Mouse (Mus musculus): ENCODE data around the gene 4931406C07Rik. TPM values are rescaled to one million over a fixed set of nuclear protein-coding genes. Genes with fewer than 3 reads are reported as not detected.

The 4931406C07Rik gene
- polyA plus RNA-seq, 1 experiment from 2014 or later = 5.7 TPM

GRCm38 (mm10) chr9:15287846-15288245 is 18.4 kb downstream of the 4931406C07Rik start:
- 49% methylated on average over 6 of the region's 6 CpGs for WGBS
- H3K27ac ChIP-seq (replicated peaks; ENCODE audit: low read depth, low read length) = no peak overlapping the region
- H3K4me1 ChIP-seq (ENCODE audit: control insufficient read depth, insufficient read depth, low read length) = no peaks in the 10 kb centered on the region
- no peak overlapping the region for H3K9ac ChIP-seq (replicated peaks; ENCODE audit: low read length)
- no peak overlapping the region for H3K4me2 ChIP-seq (ENCODE audit: low read depth, low read length)
- ATAC-seq (replicated peaks; ENCODE audit: insufficient number of reproducible peaks, low FRiP score, low TSS enrichment, low read depth) (no peak), DNase-seq (ENCODE audit: low spot score) (no peak)
- H3K4me3 ChIP-seq (ENCODE audit: low read depth, low read length) = no peak overlapping the region
- H3K9me3 ChIP-seq (replicated peaks; ENCODE audit: control insufficient read depth, low read length) = no peaks in the 10 kb centered on the region
- H3K27me3 ChIP-seq (ENCODE audit: control insufficient read depth, insufficient read depth, low read length) = no peaks in the 10 kb centered on the region
- no peaks in the 10 kb centered on the region for H3K36me3 ChIP-seq (replicated peaks; ENCODE audit: control insufficient read depth, insufficient read depth, low read depth, low read length)

GRCm38 (mm10) chr9:15285443-15285842 is 20.8 kb downstream of the 4931406C07Rik start:
- Histone ChIP-seq H3K27me3 (ENCODE audit: control insufficient read depth, insufficient read depth, low read length) (no peaks in the 10 kb centered on the region), H3K27ac (replicated peaks; ENCODE audit: low read depth, low read length) (no peak overlapping the region), H3K9me3 (replicated peaks; ENCODE audit: control insufficient read depth, low read length) (no peaks in the 10 kb centered on the region), H3K36me3 (replicated peaks; ENCODE audit: control insufficient read depth, insufficient read depth, low read depth, low read length) (no peaks in the 10 kb centered on the region), H3K4me2 (ENCODE audit: low read depth, low read length) (no peak overlapping the region), H3K4me1 (ENCODE audit: control insufficient read depth, insufficient read depth, low read length) (no peaks in the 10 kb centered on the region), H3K4me3 (ENCODE audit: low read depth, low read length) (no peak overlapping the region), H3K9ac (replicated peaks; ENCODE audit: low read length) (no peak overlapping the region)
- ATAC-seq (replicated peaks; ENCODE audit: insufficient number of reproducible peaks, low FRiP score, low TSS enrichment, low read depth) (no peak), DNase-seq (ENCODE audit: low spot score) (no peak)
- WGBS = 72% methylated on average over 3 of the region's 3 CpGs

GRCm38 (mm10) chr9:15280491-15280879 is 25.8 kb downstream of the 4931406C07Rik start:
- H3K27me3 ChIP-seq (ENCODE audit: control insufficient read depth, insufficient read depth, low read length) = no peaks in the 10 kb centered on the region
- no peak overlapping the region for H3K27ac ChIP-seq (replicated peaks; ENCODE audit: low read depth, low read length)
- no peaks in the 10 kb centered on the region for H3K9me3 ChIP-seq (replicated peaks; ENCODE audit: control insufficient read depth, low read length)
- H3K4me3 ChIP-seq (ENCODE audit: low read depth, low read length) = peak overlapping the region; percentile 85
- H3K9ac ChIP-seq (replicated peaks; ENCODE audit: low read length) = peak overlapping the region; percentile 94
- WGBS = 47% methylated on average over 5 of the region's 5 CpGs
- no peaks in the 10 kb centered on the region; the same call in 1 of the 2 replicates for H3K36me3 ChIP-seq (replicated peaks; ENCODE audit: control insufficient read depth, insufficient read depth, low read depth, low read length)
- DNase-seq (ENCODE audit: low spot score) (no peak), ATAC-seq (replicated peaks; ENCODE audit: insufficient number of reproducible peaks, low FRiP score, low TSS enrichment, low read depth) (no peak)
- no peaks in the 10 kb centered on the region for H3K4me1 ChIP-seq (ENCODE audit: control insufficient read depth, insufficient read depth, low read length)
- H3K4me2 ChIP-seq (ENCODE audit: low read depth, low read length) = peak overlapping the region; percentile 65

- H3K4me1 ChIP-seq (ENCODE audit: control insufficient read depth, insufficient read depth, low read length) = no peaks in the 10 kb centered on the region
- H3K36me3 ChIP-seq (replicated peaks; ENCODE audit: control insufficient read depth, insufficient read depth, low read depth, low read length) = peaks cover 1% of the 10 kb centered on the region; the same call in 1 of the 2 replicates
- no peaks in the 10 kb centered on the region for H3K27me3 ChIP-seq (ENCODE audit: control insufficient read depth, insufficient read depth, low read length)
- peak within 1 kb of the TSS; percentile 94 for H3K9ac ChIP-seq (replicated peaks; ENCODE audit: low read length)
- peak within 1 kb of the TSS; percentile 85 for H3K4me3 ChIP-seq (ENCODE audit: low read depth, low read length)
- DNase-seq (ENCODE audit: low spot score) (peak; percentile 96), ATAC-seq (replicated peaks; ENCODE audit: insufficient number of reproducible peaks, low FRiP score, low TSS enrichment, low read depth) (peak; percentile 97)
- H3K9me3 ChIP-seq (replicated peaks; ENCODE audit: control insufficient read depth, low read length) = no peaks in the 10 kb centered on the region
- peak within 1 kb of the TSS; percentile 65 for H3K4me2 ChIP-seq (ENCODE audit: low read depth, low read length)
- peak within 1 kb of the TSS; percentile 63; the same call in 1 of the 2 replicates for H3K27ac ChIP-seq (replicated peaks; ENCODE audit: low read depth, low read length)
- WGBS = 2% methylated on average over 52 of the region's 57 CpGs
Measured at GRCm38 (mm10) chr9:15279649-15280490, 26.4 kb downstream of the 4931406C07Rik start, which contains the start of gene Med17. TSS of gene Med17 (minus strand) at chr9:15279931.

GRCm38 (mm10) chr9:15279139-15279648 is 27.1 kb downstream of the 4931406C07Rik start:
- ATAC-seq (replicated peaks; ENCODE audit: insufficient number of reproducible peaks, low FRiP score, low TSS enrichment, low read depth) = peak; percentile 37
- Histone ChIP-seq H3K4me1 (ENCODE audit: control insufficient read depth, insufficient read depth, low read length) (no peaks in the 10 kb centered on the region), H3K27ac (replicated peaks; ENCODE audit: low read depth, low read length) (peak overlapping the region; percentile 63; the same call in 1 of the 2 replicates), H3K36me3 (replicated peaks; ENCODE audit: control insufficient read depth, insufficient read depth, low read depth, low read length) (peaks cover 2% of the 10 kb centered on the region; the same call in 1 of the 2 replicates), H3K4me2 (ENCODE audit: low read depth, low read length) (peak overlapping the region; percentile 55), H3K27me3 (ENCODE audit: control insufficient read depth, insufficient read depth, low read length) (no peaks in the 10 kb centered on the region), H3K9ac (replicated peaks; ENCODE audit: low read length) (peak overlapping the region; percentile 94), H3K9me3 (replicated peaks; ENCODE audit: control insufficient read depth, low read length) (no peaks in the 10 kb centered on the region), H3K4me3 (ENCODE audit: low read depth, low read length) (peak overlapping the region; percentile 85)
- 10% methylated on average over 18 of the region's 19 CpGs for WGBS
- DNase-seq (ENCODE audit: low spot score) = peak; percentile 1

- Histone ChIP-seq H3K4me3 (ENCODE audit: low read depth, low read length) (no peak overlapping the region), H3K4me2 (ENCODE audit: low read depth, low read length) (no peak overlapping the region), H3K27ac (replicated peaks; ENCODE audit: low read depth, low read length) (no peak overlapping the region), H3K36me3 (replicated peaks; ENCODE audit: control insufficient read depth, insufficient read depth, low read depth, low read length) (peaks cover 2% of the 10 kb centered on the region), H3K4me1 (ENCODE audit: control insufficient read depth, insufficient read depth, low read length) (no peaks in the 10 kb centered on the region), H3K9me3 (replicated peaks; ENCODE audit: control insufficient read depth, low read length) (no peaks in the 10 kb centered on the region), H3K9ac (replicated peaks; ENCODE audit: low read length) (no peak overlapping the region), H3K27me3 (ENCODE audit: control insufficient read depth, insufficient read depth, low read length) (no peaks in the 10 kb centered on the region)
- WGBS = 98% methylated on average over 3 of the region's 3 CpGs
- ATAC-seq (replicated peaks; ENCODE audit: insufficient number of reproducible peaks, low FRiP score, low TSS enrichment, low read depth) (no peak), DNase-seq (ENCODE audit: low spot score) (no peak)
Measured at GRCm38 (mm10) chr9:15278343-15278742, 27.9 kb downstream of the 4931406C07Rik start.

- peaks cover 6% of the 10 kb centered on the region for H3K36me3 ChIP-seq (replicated peaks; ENCODE audit: control insufficient read depth, insufficient read depth, low read depth, low read length)
- no peak overlapping the region for H3K4me3 ChIP-seq (ENCODE audit: low read depth, low read length)
- H3K4me1 ChIP-seq (ENCODE audit: control insufficient read depth, insufficient read depth, low read length) = no peaks in the 10 kb centered on the region
- H3K9ac ChIP-seq (replicated peaks; ENCODE audit: low read length) = no peak overlapping the region
- no peak for DNase-seq (ENCODE audit: low spot score)
- no peaks in the 10 kb centered on the region for H3K27me3 ChIP-seq (ENCODE audit: control insufficient read depth, insufficient read depth, low read length)
- H3K4me2 ChIP-seq (ENCODE audit: low read depth, low read length) = no peak overlapping the region
- no peak for ATAC-seq (replicated peaks; ENCODE audit: insufficient number of reproducible peaks, low FRiP score, low TSS enrichment, low read depth)
- H3K27ac ChIP-seq (replicated peaks; ENCODE audit: low read depth, low read length) = no peak overlapping the region
- H3K9me3 ChIP-seq (replicated peaks; ENCODE audit: control insufficient read depth, low read length) = no peaks in the 10 kb centered on the region
- 90% methylated on average over 4 of the region's 4 CpGs for WGBS
Measured at GRCm38 (mm10) chr9:15276855-15277254, 29.4 kb downstream of the 4931406C07Rik start.

GRCm38 (mm10) chr9:15273981-15274380 is 32.3 kb downstream of the 4931406C07Rik start:
- ATAC-seq (replicated peaks; ENCODE audit: insufficient number of reproducible peaks, low FRiP score, low TSS enrichment, low read depth) (no peak), DNase-seq (ENCODE audit: low spot score) (no peak)
- peaks cover 10% of the 10 kb centered on the region for H3K36me3 ChIP-seq (replicated peaks; ENCODE audit: control insufficient read depth, insufficient read depth, low read depth, low read length)
- H3K4me1 ChIP-seq (ENCODE audit: control insufficient read depth, insufficient read depth, low read length) = no peaks in the 10 kb centered on the region
- no peaks in the 10 kb centered on the region for H3K9me3 ChIP-seq (replicated peaks; ENCODE audit: control insufficient read depth, low read length)
- 95% methylated on average over 2 of the region's 2 CpGs for WGBS
- no peaks in the 10 kb centered on the region for H3K27me3 ChIP-seq (ENCODE audit: control insufficient read depth, insufficient read depth, low read length)
- H3K4me2 ChIP-seq (ENCODE audit: low read depth, low read length) = no peak overlapping the region
- no peak overlapping the region for H3K27ac ChIP-seq (replicated peaks; ENCODE audit: low read depth, low read length)
- H3K9ac ChIP-seq (replicated peaks; ENCODE audit: low read length) = no peak overlapping the region
- no peak overlapping the region for H3K4me3 ChIP-seq (ENCODE audit: low read depth, low read length)

All from embryonic facial prominence, embryonic 11.5 days (tissue).